Mouse (Mus musculus) megakaryocyte-erythroid progenitor cell, adult 5-6 weeks (primary cell): ENCODE results near the gene Pagr1b. TPM values are rescaled to one million over a fixed set of nuclear protein-coding genes. Genes with fewer than 3 reads are reported as not detected.

ENCODE experiments used
- ATAC-seq: replicated peaks from 2 replicates; pipeline ENCODE4 v1.8.0; 2016; ENCODE audit warnings: mild to moderate bottlenecking, inconsistent platforms; ENCODE audit not compliant: severe bottlenecking, poor library complexity, low FRiP score, low TSS enrichment
- total RNA-seq, 2 experiments: library from RNA; stranded (forward) in 1 of 2; stranded (reverse) in 1 of 2; fragments of 200-1000, 215-1000 nt in 1 of 2; fragments of >200 nt in 1 of 2; fragmentation: Nextera tagmentation in 1 of 2; gene quantifications; 2 replicates each; pipeline ENCODE4 v1.2.3; 2014 to 2017

Gene Pagr1b
- 0.66 TPM in 1 of 2 replicates, not detected in the other for total RNA-seq (2014; fragmentation: Nextera tagmentation)
- total RNA-seq (2017): 4.5 and 8.7 TPM in 2 replicates

- ATAC-seq: no peak
These were observed at the start of gene Pagr1b for GRCm38 (mm10) chr7:127016481-127016485. TSS of gene Pagr1b (minus strand) at chr7:127016484.

GRCm38 (mm10) chr7:127065538-127065937 is 49.3 kb upstream of the Pagr1b start:
- ATAC-seq: no peak

GRCm38 (mm10) chr7:127055026-127055585 is 38.8 kb upstream of the Pagr1b start:
- ATAC-seq: no peak

- ATAC-seq: peak; percentile 96
These were observed 25.8 kb upstream of the Pagr1b start, which contains the start of gene Kif22 for GRCm38 (mm10) chr7:127041851-127042672. TSS of gene Kif22 (minus strand) at chr7:127042471.

- no peak for ATAC-seq
These were observed 15.0 kb upstream of the Pagr1b start for GRCm38 (mm10) chr7:127031244-127031643.

GRCm38 (mm10) chr7:127030172-127030571 is 13.9 kb upstream of the Pagr1b start:
- no peak for ATAC-seq

GRCm38 (mm10) chr7:127027885-127028284 is 11.6 kb upstream of the Pagr1b start:
- ATAC-seq: no peak

GRCm38 (mm10) chr7:127026984-127027726 is 10.9 kb upstream of the Pagr1b start, which contains the start of gene Maz:
TSS of gene Maz (minus strand) at chr7:127027037.
- peak; percentile 81 for ATAC-seq

- ATAC-seq: no peak
These were observed 10.3 kb upstream of the Pagr1b start for GRCm38 (mm10) chr7:127026616-127026983.

GRCm38 (mm10) chr7:127026161-127026600 is 9.9 kb upstream of the Pagr1b start:
- ATAC-seq: 0 out of 2 replicates have a peak, but pooled peaks have one; percentile 14

GRCm38 (mm10) chr7:127025556-127026160 is 9.4 kb upstream of the Pagr1b start:
- no peak for ATAC-seq

- ATAC-seq: peak; percentile 22
These were observed 8.7 kb upstream of the Pagr1b start for GRCm38 (mm10) chr7:127024755-127025555.

GRCm38 (mm10) chr7:127023896-127024690 is 7.8 kb upstream of the Pagr1b start:
- ATAC-seq: no peak

- no peak for ATAC-seq
These were observed 7.0 kb upstream of the Pagr1b start for GRCm38 (mm10) chr7:127023272-127023691.

- no peak for ATAC-seq
These were observed 6.4 kb upstream of the Pagr1b start for GRCm38 (mm10) chr7:127022528-127023271.

- ATAC-seq: no peak
These were observed 5.6 kb upstream of the Pagr1b start for GRCm38 (mm10) chr7:127021563-127022527.
